Mouse (Mus musculus): ENCODE measurements around the gene Myo1d. TPM values are rescaled to one million over a fixed set of nuclear protein-coding genes. Genes with fewer than 3 reads are reported as not detected.

Gene Myo1d
- polyA plus RNA-seq, 1 experiment from 2014 or later: 8.3 TPM

- WGBS: 79% methylated on average over 5 of the region's 5 CpGs
- no peak overlapping the region for H3K9ac ChIP-seq
- peaks cover 10% of the 10 kb centered on the region for H3K4me1 ChIP-seq
- no peak overlapping the region for H3K27ac ChIP-seq
- H3K9me3 ChIP-seq: no peaks in the 10 kb centered on the region
- no peak for ATAC-seq (ENCODE audit: insufficient number of reproducible peaks, insufficient read depth, low FRiP score, low TSS enrichment)
- no peaks in the 10 kb centered on the region for H3K36me3 ChIP-seq
- no peak overlapping the region for H3K4me2 ChIP-seq (replicated peaks)
- H3K4me3 ChIP-seq: no peak overlapping the region
- no peaks in the 10 kb centered on the region for H3K27me3 ChIP-seq
These were observed 219.1 kb downstream of the Myo1d start for GRCm38 (mm10) chr11:80560770-80561169.

GRCm38 (mm10) chr11:80555416-80555815, 224.4 kb downstream of the Myo1d start:
- 87% methylated on average over 5 of the region's 5 CpGs for WGBS
- no peaks in the 10 kb centered on the region for H3K27me3 ChIP-seq
- peaks cover 3% of the 10 kb centered on the region; the same call in 1 of the 2 replicates for H3K4me1 ChIP-seq

GRCm38 (mm10) chr11:80553046-80553445, 226.8 kb downstream of the Myo1d start:
- Histone ChIP-seq H3K9me3 (no peaks in the 10 kb centered on the region), H3K4me3 (no peak overlapping the region), H3K27me3 (no peaks in the 10 kb centered on the region), H3K9ac (no peak overlapping the region), H3K36me3 (no peaks in the 10 kb centered on the region), H3K4me2 (replicated peaks) (no peak overlapping the region), H3K27ac (no peak overlapping the region), H3K4me1 (peaks cover 11% of the 10 kb centered on the region; the same call in 1 of the 2 replicates)
- 74% methylated on average over 11 of the region's 11 CpGs for WGBS
- no peak for ATAC-seq (ENCODE audit: insufficient number of reproducible peaks, insufficient read depth, low FRiP score, low TSS enrichment)

More at GRCm38 (mm10) chr11:80555416-80555815, 224.4 kb downstream of the Myo1d start:
- no peak for ATAC-seq (ENCODE audit: insufficient number of reproducible peaks, insufficient read depth, low FRiP score, low TSS enrichment)
- H3K4me3 ChIP-seq: no peak overlapping the region
- no peak overlapping the region for H3K27ac ChIP-seq
- no peaks in the 10 kb centered on the region for H3K36me3 ChIP-seq
- no peak overlapping the region for H3K4me2 ChIP-seq (replicated peaks)
- H3K9me3 ChIP-seq: no peaks in the 10 kb centered on the region
- no peak overlapping the region for H3K9ac ChIP-seq

- no peak for ATAC-seq (ENCODE audit: insufficient number of reproducible peaks, insufficient read depth, low FRiP score, low TSS enrichment)
- no peak overlapping the region for H3K9ac ChIP-seq
- H3K9me3 ChIP-seq: no peaks in the 10 kb centered on the region
- WGBS: 76% methylated on average over 3 of the region's 3 CpGs
- H3K4me3 ChIP-seq: no peak overlapping the region
- peaks cover 11% of the 10 kb centered on the region; the same call in 1 of the 2 replicates for H3K4me1 ChIP-seq
- no peak overlapping the region for H3K4me2 ChIP-seq (replicated peaks)
- no peak overlapping the region for H3K27ac ChIP-seq
- H3K27me3 ChIP-seq: no peaks in the 10 kb centered on the region
- no peaks in the 10 kb centered on the region for H3K36me3 ChIP-seq
These were observed 228.2 kb downstream of the Myo1d start for GRCm38 (mm10) chr11:80551634-80552033.

- Histone ChIP-seq H3K36me3 (no peaks in the 10 kb centered on the region), H3K4me2 (replicated peaks) (no peak overlapping the region; the same call in 1 of the 2 replicates), H3K27ac (peak overlapping the region; percentile 68), H3K4me1 (peaks cover 11% of the 10 kb centered on the region; the same call in 1 of the 2 replicates), H3K9ac (no peak overlapping the region), H3K4me3 (no peak overlapping the region), H3K27me3 (no peaks in the 10 kb centered on the region), H3K9me3 (no peaks in the 10 kb centered on the region)
- 52% methylated on average over 10 of the region's 10 CpGs for whole genome bisulfite sequencing
- no peak for ATAC-seq (ENCODE audit: insufficient number of reproducible peaks, insufficient read depth, low FRiP score, low TSS enrichment)
These were observed 229.6 kb downstream of the Myo1d start for GRCm38 (mm10) chr11:80550264-80550663.

GRCm38 (mm10) chr11:80549854-80550253, 230.0 kb downstream of the Myo1d start:
- no peak overlapping the region for H3K4me2 ChIP-seq (replicated peaks)
- no peaks in the 10 kb centered on the region for H3K36me3 ChIP-seq
- H3K4me3 ChIP-seq: no peak overlapping the region
- 52% methylated on average over 6 of the region's 6 CpGs for WGBS
- no peak overlapping the region for H3K9ac ChIP-seq
- peaks cover 11% of the 10 kb centered on the region; the same call in 1 of the 2 replicates for H3K4me1 ChIP-seq
- no peaks in the 10 kb centered on the region for H3K27me3 ChIP-seq
- H3K9me3 ChIP-seq: no peaks in the 10 kb centered on the region
- peak overlapping the region; percentile 68 for H3K27ac ChIP-seq
- no peak for ATAC-seq (ENCODE audit: insufficient number of reproducible peaks, insufficient read depth, low FRiP score, low TSS enrichment)

GRCm38 (mm10) chr11:80546233-80546632, 233.6 kb downstream of the Myo1d start:
- peaks cover 11% of the 10 kb centered on the region; the same call in 1 of the 2 replicates for H3K4me1 ChIP-seq
- no peak overlapping the region for H3K9ac ChIP-seq
- no peaks in the 10 kb centered on the region for H3K9me3 ChIP-seq
- no peak overlapping the region for H3K4me3 ChIP-seq
- no peak overlapping the region for H3K4me2 ChIP-seq (replicated peaks)
- 68% methylated on average over 2 of the region's 2 CpGs for WGBS
- H3K36me3 ChIP-seq: no peaks in the 10 kb centered on the region
- H3K27ac ChIP-seq: no peak overlapping the region
- no peak for ATAC-seq (ENCODE audit: insufficient number of reproducible peaks, insufficient read depth, low FRiP score, low TSS enrichment)
- H3K27me3 ChIP-seq: no peaks in the 10 kb centered on the region

- H3K4me2 ChIP-seq (replicated peaks): no peak overlapping the region
- no peaks in the 10 kb centered on the region for H3K36me3 ChIP-seq
- no peak for ATAC-seq (ENCODE audit: insufficient number of reproducible peaks, insufficient read depth, low FRiP score, low TSS enrichment)
- H3K4me3 ChIP-seq: no peak overlapping the region
- no peaks in the 10 kb centered on the region for H3K4me1 ChIP-seq
- H3K27me3 ChIP-seq: no peaks in the 10 kb centered on the region
- no peak overlapping the region for H3K9ac ChIP-seq
- no peaks in the 10 kb centered on the region for H3K9me3 ChIP-seq
- H3K27ac ChIP-seq: no peak overlapping the region
- 75% methylated on average over 4 of the region's 4 CpGs for WGBS
These were observed 240.8 kb downstream of the Myo1d start for GRCm38 (mm10) chr11:80539056-80539455.

- ATAC-seq (ENCODE audit: insufficient number of reproducible peaks, insufficient read depth, low FRiP score, low TSS enrichment): no peak
- WGBS: 44% methylated on average over 1 of the region's 1 CpGs
- no peak overlapping the region for H3K4me2 ChIP-seq (replicated peaks)
- no peaks in the 10 kb centered on the region for H3K9me3 ChIP-seq
- H3K4me3 ChIP-seq: no peak overlapping the region
- no peaks in the 10 kb centered on the region for H3K27me3 ChIP-seq
- H3K4me1 ChIP-seq: no peaks in the 10 kb centered on the region
- no peak overlapping the region for H3K27ac ChIP-seq
- no peaks in the 10 kb centered on the region for H3K36me3 ChIP-seq
- no peak overlapping the region for H3K9ac ChIP-seq
These were observed 246.9 kb downstream of the Myo1d start for GRCm38 (mm10) chr11:80532966-80533365.

GRCm38 (mm10) chr11:80529149-80529548, 250.7 kb downstream of the Myo1d start:
- WGBS: 77% methylated on average over 8 of the region's 8 CpGs
- Histone ChIP-seq H3K9ac (no peak overlapping the region), H3K4me2 (replicated peaks) (no peak overlapping the region), H3K9me3 (no peaks in the 10 kb centered on the region), H3K36me3 (no peaks in the 10 kb centered on the region), H3K27ac (no peak overlapping the region), H3K4me3 (no peak overlapping the region), H3K4me1 (no peaks in the 10 kb centered on the region), H3K27me3 (no peaks in the 10 kb centered on the region)
- ATAC-seq (ENCODE audit: insufficient number of reproducible peaks, insufficient read depth, low FRiP score, low TSS enrichment): no peak

GRCm38 (mm10) chr11:80527697-80528096, 252.1 kb downstream of the Myo1d start:
- no peaks in the 10 kb centered on the region for H3K9me3 ChIP-seq
- ATAC-seq (ENCODE audit: insufficient number of reproducible peaks, insufficient read depth, low FRiP score, low TSS enrichment): no peak
- no peak overlapping the region for H3K4me2 ChIP-seq (replicated peaks)
- H3K4me1 ChIP-seq: no peaks in the 10 kb centered on the region
- H3K36me3 ChIP-seq: no peaks in the 10 kb centered on the region
- H3K4me3 ChIP-seq: no peak overlapping the region
- H3K9ac ChIP-seq: no peak overlapping the region
- H3K27me3 ChIP-seq: no peaks in the 10 kb centered on the region
- no peak overlapping the region for H3K27ac ChIP-seq

GRCm38 (mm10) chr11:80524213-80524612, 255.6 kb downstream of the Myo1d start:
- no peaks in the 10 kb centered on the region for H3K9me3 ChIP-seq
- H3K27me3 ChIP-seq: no peaks in the 10 kb centered on the region
- no peak overlapping the region for H3K4me3 ChIP-seq
- no peaks in the 10 kb centered on the region for H3K36me3 ChIP-seq
- H3K27ac ChIP-seq: no peak overlapping the region
- H3K4me2 ChIP-seq (replicated peaks): no peak overlapping the region
- H3K4me1 ChIP-seq: peaks cover under 1% of the 10 kb centered on the region; the same call in 1 of the 2 replicates
- H3K9ac ChIP-seq: no peak overlapping the region
- no peak for ATAC-seq (ENCODE audit: insufficient number of reproducible peaks, insufficient read depth, low FRiP score, low TSS enrichment)
- 88% methylated on average over 5 of the region's 5 CpGs for WGBS

GRCm38 (mm10) chr11:80523410-80523809, 256.4 kb downstream of the Myo1d start:
- no peak for ATAC-seq (ENCODE audit: insufficient number of reproducible peaks, insufficient read depth, low FRiP score, low TSS enrichment)
- H3K4me3 ChIP-seq: no peak overlapping the region
- peaks cover 8% of the 10 kb centered on the region for H3K4me1 ChIP-seq
- no peak overlapping the region for H3K4me2 ChIP-seq (replicated peaks)
- no peaks in the 10 kb centered on the region for H3K27me3 ChIP-seq
- no peaks in the 10 kb centered on the region for H3K9me3 ChIP-seq
- no peak overlapping the region for H3K9ac ChIP-seq
- WGBS: 57% methylated on average over 4 of the region's 4 CpGs
- no peaks in the 10 kb centered on the region for H3K36me3 ChIP-seq
- no peak overlapping the region for H3K27ac ChIP-seq
